In genomic region chr1:52230404-52230803, GRCm38 (mm10) we compare ENCODE assay signal across 10 mouse cellular contexts. TPM values are rescaled to one million over a fixed set of nuclear protein-coding genes. Genes with fewer than 3 reads are reported as not detected.
DNase-seq lines count a peak whose midpoint lies in the region; ATAC-seq lines count a peak whose summit lies in the region.
"Had no signal": no experiment of that assay in that cellular context is flagged by ENCODE, and none has a peak within 500 bp of the region (broad histone marks: within the 10 kb centered on the region; RNA-seq: fewer than 3 reads in every experiment).

No protein-coding gene starts in this region.

- no peak overlapping the region for H3K27ac ChIP-seq in kidney, embryonic 16.5 days (ENCODE audit: low read length)
- no peak overlapping the region for H3K27ac ChIP-seq in kidney, embryonic 14.5 days (ENCODE audit: low read depth, low read length)
- no peak overlapping the region for H3K27ac ChIP-seq in forebrain, embryonic 16.5 days (ENCODE audit: low read length)
- no peak overlapping the region for H3K27ac ChIP-seq in midbrain, embryonic 14.5 days (replicated peaks; ENCODE audit: low read depth, low read length)
- H3K27ac ChIP-seq: embryonic facial prominence, embryonic 15.5 days; neural tube, embryonic 12.5 days had no signal

- WGBS in kidney, embryonic 16.5 days: 70% methylated on average over 1 of the region's 1 CpGs
- WGBS in kidney, embryonic 14.5 days: 76% methylated on average over 1 of the region's 1 CpGs
- WGBS in forebrain, embryonic 16.5 days: 50% methylated on average over 1 of the region's 1 CpGs
- 83% methylated on average over 1 of the region's 1 CpGs for WGBS in midbrain, embryonic 14.5 days

- ATAC-seq in erythroblast, adult 5-6 weeks (replicated peaks; ENCODE audit: low FRiP score, poor library complexity, severe bottlenecking): no peak
- ATAC-seq in kidney, embryonic 16.5 days (ENCODE audit: low FRiP score, low TSS enrichment): no peak
- ATAC-seq in kidney, embryonic 14.5 days (ENCODE audit: low FRiP score, low TSS enrichment): no peak
- no peak for ATAC-seq in forebrain, embryonic 16.5 days
- ATAC-seq in midbrain, embryonic 14.5 days (ENCODE audit: low FRiP score, low TSS enrichment): no peak
- no peak for ATAC-seq in monocyte, adult 5-6 weeks (replicated peaks; ENCODE audit: insufficient number of reproducible peaks, low FRiP score, low TSS enrichment, poor library complexity, severe bottlenecking)

- H3K9ac ChIP-seq in kidney, embryonic 16.5 days (replicated peaks; ENCODE audit: low read length): no peak overlapping the region
- H3K9ac ChIP-seq in kidney, embryonic 14.5 days (ENCODE audit: low read depth, low read length): no peak overlapping the region
- no peak overlapping the region for H3K9ac ChIP-seq in forebrain, embryonic 16.5 days (replicated peaks; ENCODE audit: low read depth, low read length)
- H3K9ac ChIP-seq in midbrain, embryonic 14.5 days (replicated peaks; ENCODE audit: low read length): no peak overlapping the region
- H3K9ac ChIP-seq: embryonic facial prominence, embryonic 15.5 days; neural tube, embryonic 12.5 days had no signal

- peaks cover 43% of the 10 kb centered on the region for H3K4me1 ChIP-seq in erythroblast, embryonic 14.5 days (ENCODE audit: control insufficient read depth)
- peaks cover 15% of the 10 kb centered on the region for H3K4me1 ChIP-seq in kidney, embryonic 16.5 days (ENCODE audit: insufficient read depth, low read length)
- no peaks in the 10 kb centered on the region for H3K4me1 ChIP-seq in kidney, embryonic 14.5 days (ENCODE audit: control insufficient read depth, insufficient read depth, low read length)
- H3K4me1 ChIP-seq in forebrain, embryonic 16.5 days (replicated peaks; ENCODE audit: control insufficient read depth, insufficient read depth, low read length): peaks cover 12% of the 10 kb centered on the region
- H3K4me1 ChIP-seq in midbrain, embryonic 14.5 days (ENCODE audit: control insufficient read depth, insufficient read depth, low read length): peaks cover 17% of the 10 kb centered on the region

- H3K4me3 ChIP-seq in erythroblast, embryonic 14.5 days (replicated peaks): peak overlapping the region; percentile 34
- H3K4me3 ChIP-seq in kidney, embryonic 16.5 days (ENCODE audit: low read length): no peak overlapping the region
- H3K4me3 ChIP-seq in kidney, embryonic 14.5 days (ENCODE audit: low read length): no peak overlapping the region
- no peak overlapping the region for H3K4me3 ChIP-seq in forebrain, embryonic 16.5 days (replicated peaks; ENCODE audit: low read length)
- no peak overlapping the region for H3K4me3 ChIP-seq in midbrain, embryonic 14.5 days (replicated peaks; ENCODE audit: low read depth, low read length)
- H3K4me3 ChIP-seq: embryonic facial prominence, embryonic 15.5 days; neural tube, embryonic 12.5 days had no signal

- no peak for DNase-seq in midbrain, embryonic 14.5 days
- no peak for DNase-seq in right cerebral cortex, postnatal 4 days

- H3K4me2 ChIP-seq in kidney, embryonic 16.5 days (replicated peaks; ENCODE audit: low read depth, low read length): peak overlapping the region; percentile 76
- no peak overlapping the region for H3K4me2 ChIP-seq in kidney, embryonic 14.5 days (replicated peaks; ENCODE audit: low read depth, low read length)
- peak overlapping the region; percentile 79 for H3K4me2 ChIP-seq in forebrain, embryonic 16.5 days (ENCODE audit: low read length)
- H3K4me2 ChIP-seq in midbrain, embryonic 14.5 days (ENCODE audit: low read length): peak overlapping the region; percentile 73
- H3K4me2 ChIP-seq: embryonic facial prominence, embryonic 15.5 days had no signal

- H3K27me3 ChIP-seq in erythroblast, embryonic 14.5 days (ENCODE audit: control insufficient read depth): peaks cover 10% of the 10 kb centered on the region
- no peaks in the 10 kb centered on the region for H3K27me3 ChIP-seq in kidney, embryonic 16.5 days (ENCODE audit: insufficient read depth, low read length)
- H3K27me3 ChIP-seq in kidney, embryonic 14.5 days (ENCODE audit: control insufficient read depth, insufficient read depth, low read length): no peaks in the 10 kb centered on the region
- no peaks in the 10 kb centered on the region for H3K27me3 ChIP-seq in forebrain, embryonic 16.5 days (replicated peaks; ENCODE audit: control insufficient read depth, insufficient read depth, low read length)
- H3K27me3 ChIP-seq in midbrain, embryonic 14.5 days (ENCODE audit: control insufficient read depth, insufficient read depth, low read length): peaks cover 4% of the 10 kb centered on the region
- H3K27me3 ChIP-seq: embryonic facial prominence, embryonic 15.5 days; neural tube, embryonic 12.5 days had no signal

- no peaks in the 10 kb centered on the region for H3K9me3 ChIP-seq in erythroblast, embryonic 14.5 days (ENCODE audit: control insufficient read depth, low read length)
- H3K9me3 ChIP-seq in kidney, embryonic 16.5 days (ENCODE audit: low read length): no peaks in the 10 kb centered on the region
- no peaks in the 10 kb centered on the region for H3K9me3 ChIP-seq in kidney, embryonic 14.5 days (ENCODE audit: control insufficient read depth, low read length)
- no peaks in the 10 kb centered on the region for H3K9me3 ChIP-seq in forebrain, embryonic 16.5 days (ENCODE audit: control insufficient read depth, low read length)
- H3K9me3 ChIP-seq in midbrain, embryonic 14.5 days (ENCODE audit: control insufficient read depth, low read length): no peaks in the 10 kb centered on the region
- H3K9me3 ChIP-seq: embryonic facial prominence, embryonic 15.5 days; neural tube, embryonic 12.5 days had no signal

- no peaks in the 10 kb centered on the region for H3K36me3 ChIP-seq in erythroblast, embryonic 14.5 days (ENCODE audit: control insufficient read depth)
- no peaks in the 10 kb centered on the region for H3K36me3 ChIP-seq in kidney, embryonic 16.5 days (ENCODE audit: insufficient read depth, low read length)
- no peaks in the 10 kb centered on the region for H3K36me3 ChIP-seq in kidney, embryonic 14.5 days (ENCODE audit: control insufficient read depth, insufficient read depth, low read length)
- H3K36me3 ChIP-seq in forebrain, embryonic 16.5 days (ENCODE audit: control insufficient read depth, insufficient read depth): no peaks in the 10 kb centered on the region
- H3K36me3 ChIP-seq in midbrain, embryonic 14.5 days (ENCODE audit: control insufficient read depth, insufficient read depth, low read length): no peaks in the 10 kb centered on the region
- H3K36me3 ChIP-seq: embryonic facial prominence, embryonic 15.5 days; neural tube, embryonic 12.5 days had no signal

RNA-seq across cellular contexts. Expression of gene Gls, which starts 2.6 kb away (rescaled TPM):
- polyA plus RNA-seq in erythroblast, embryonic 14.5 days (2012): 0.48 and 0.97 TPM in 2 replicates
- 34.4 and 53.7 TPM in 2 replicates for total RNA-seq in erythroblast, adult 5-6 weeks (2015; ENCODE audit: low replicate concordance)
- 75.8 and 96.0 TPM in 2 replicates for total RNA-seq in erythroblast, adult 5-6 weeks (2017; ENCODE audit: low replicate concordance)
- 18.9 and 19.6 TPM in 2 replicates for polyA plus RNA-seq in kidney, embryonic 16.5 days (2015; fragmentation: Nextera tagmentation; extraction: Ambion mirVana)
- 35.1 and 37.1 TPM in 2 replicates for polyA plus RNA-seq in kidney, embryonic 14.5 days (2014; fragmentation: Nextera tagmentation; extraction: Ambion mirVana)
- polyA plus RNA-seq in forebrain, embryonic 16.5 days (2015; fragmentation: Nextera tagmentation; extraction: Ambion mirVana): 34.8 and 36.0 TPM in 2 replicates
- polyA plus RNA-seq in midbrain, embryonic 14.5 days (2014; fragmentation: Nextera tagmentation; extraction: Ambion mirVana): 67.1 and 73.0 TPM in 2 replicates
- 354 to 365 TPM (median 355 TPM) in 3 replicates for total RNA-seq in monocyte, adult 5-6 weeks (2017)

Comparison
In these comparisons a context has a peak if more than half of its experiments do, and no peak if none do; other contexts are left out.
1. RNA of gene Gls, which starts 2.6 kb away (polyA plus RNA-seq): 67.1 to 73.0 TPM in midbrain, embryonic 14.5 days, 35.1 to 37.1 TPM in kidney, embryonic 14.5 days, 34.8 to 36.0 TPM in forebrain, embryonic 16.5 days and 18.9 to 19.6 TPM in kidney, embryonic 16.5 days; 0.48 to 0.97 TPM in erythroblast, embryonic 14.5 days; every median in the first group is over 10 times any median in the second.